Mouse (Mus musculus) adrenal gland, adult 18-20 months (tissue): ENCODE data around the gene Actg2. TPM values are rescaled to one million over a fixed set of nuclear protein-coding genes. Genes with fewer than 3 reads are reported as not detected.

Experiments
- DNase-seq, 2 experiments: peaks; one replicate each; pipeline ENCODE4 v3.0.0; 2021 to 2022; ENCODE audit warnings: low spot score in 2 of 2
- total RNA-seq, 2 experiments: library from RNA; stranded (reverse); gene quantifications; 1 replicate in 1 of 2; 2 replicates in 1 of 2; pipeline ENCODE4 v1.2.3; 2021

The Actg2 gene
- total RNA-seq, 2 experiments from 2014 or later, result 0.38 to 0.53 TPM

DNA sequence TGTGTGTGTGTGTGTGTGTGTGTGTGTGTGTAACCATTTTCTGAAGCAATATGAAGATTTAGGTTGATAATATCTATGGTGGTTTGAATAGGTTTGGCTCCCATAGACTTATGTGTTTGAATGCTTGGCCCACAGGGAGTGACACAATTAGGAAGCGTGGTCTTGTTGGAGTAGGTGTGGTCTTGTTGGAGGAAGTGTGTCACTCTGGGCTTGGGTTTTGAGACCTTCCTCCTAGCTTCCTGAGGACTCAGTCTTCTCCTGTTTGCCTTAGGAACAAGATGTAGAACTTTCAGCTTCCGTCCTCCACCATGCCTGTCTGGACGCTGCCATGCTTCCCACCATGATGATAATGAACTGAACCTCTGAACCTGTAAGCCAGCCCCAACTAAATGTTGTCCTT lies 17.4 kb downstream of the Actg2 start:
- no peak for DNase-seq

DNA sequence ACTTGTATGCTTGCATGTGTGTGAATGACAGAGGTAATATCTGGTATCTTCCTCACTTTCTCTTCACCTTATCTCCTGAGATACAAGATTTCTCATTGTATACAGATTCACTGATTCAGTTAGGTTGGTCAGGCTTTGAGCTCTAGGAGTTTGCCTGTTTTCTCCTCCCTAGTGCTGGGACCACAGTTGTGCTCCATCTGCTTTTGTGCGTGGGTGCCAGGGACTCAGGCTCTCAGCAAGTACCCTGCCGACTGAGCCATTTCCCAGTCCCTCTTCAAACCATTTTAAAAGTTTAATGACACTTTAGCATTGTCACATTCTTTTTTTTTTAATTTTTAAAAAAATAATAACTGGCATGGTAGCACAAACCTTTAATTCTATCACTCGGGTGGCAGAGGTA lies 20.9 kb downstream of the Actg2 start:
- no peak for DNase-seq

DNA sequence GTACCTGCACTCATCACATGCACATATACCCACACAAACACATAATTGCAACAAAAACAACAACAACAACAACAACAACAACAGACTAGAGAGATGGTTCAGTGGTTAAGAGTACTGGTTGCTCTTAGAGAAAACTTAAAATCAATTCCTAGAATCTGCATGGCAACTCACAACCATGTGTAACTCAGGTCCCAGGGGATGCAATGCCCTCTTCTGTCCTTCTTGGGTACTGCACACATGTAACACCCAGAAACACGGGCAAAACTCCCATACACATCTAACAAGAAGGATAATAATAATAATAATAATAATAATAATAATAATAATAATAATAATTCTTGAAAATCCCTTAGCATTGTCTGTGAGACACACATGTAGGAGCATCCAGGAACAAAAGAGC lies 23.6 kb downstream of the Actg2 start:
- DNase-seq, result peak; percentile 61 to 65

DNA sequence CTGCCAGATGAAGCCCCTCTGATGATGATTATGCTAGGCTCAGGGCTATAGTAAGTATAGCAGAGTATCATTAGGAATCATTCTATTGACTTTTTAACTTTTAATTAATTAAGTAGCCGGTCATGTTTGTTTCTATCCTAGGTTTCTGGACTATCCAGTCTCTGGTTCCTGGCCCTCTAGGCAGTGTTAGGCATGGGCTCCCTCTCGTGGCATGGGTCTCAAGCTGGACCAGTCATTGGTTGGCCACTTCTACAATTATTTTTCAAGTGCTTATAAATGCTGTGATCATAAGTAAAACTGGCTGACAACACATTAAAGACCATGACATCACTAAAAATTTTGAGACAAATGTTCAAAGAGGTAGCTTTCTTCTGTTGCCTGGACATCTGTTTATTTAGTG lies 25.9 kb downstream of the Actg2 start:
- no peak for DNase-seq

DNA sequence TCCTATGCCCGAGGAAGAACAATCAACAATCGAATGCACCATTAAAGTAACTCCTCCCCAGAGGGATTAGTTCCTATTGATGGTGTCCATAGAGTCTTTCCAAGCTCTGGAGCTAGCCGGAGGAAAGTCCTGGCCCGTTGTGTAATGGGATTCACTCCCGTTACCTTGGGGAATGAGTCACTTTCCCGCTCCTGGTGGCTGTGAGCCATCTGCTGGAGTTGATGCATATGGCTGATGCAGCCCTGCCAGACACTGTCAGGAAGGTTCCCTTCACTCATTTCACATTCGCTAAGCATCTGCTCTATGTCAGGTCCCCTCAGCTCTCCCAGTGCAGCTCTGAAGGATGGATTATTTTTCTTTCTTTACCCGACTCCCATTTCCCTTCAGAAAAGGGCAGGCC lies 26.6 kb downstream of the Actg2 start:
- DNase-seq, result peak in 1 of 2 experiments; percentile 50

DNA sequence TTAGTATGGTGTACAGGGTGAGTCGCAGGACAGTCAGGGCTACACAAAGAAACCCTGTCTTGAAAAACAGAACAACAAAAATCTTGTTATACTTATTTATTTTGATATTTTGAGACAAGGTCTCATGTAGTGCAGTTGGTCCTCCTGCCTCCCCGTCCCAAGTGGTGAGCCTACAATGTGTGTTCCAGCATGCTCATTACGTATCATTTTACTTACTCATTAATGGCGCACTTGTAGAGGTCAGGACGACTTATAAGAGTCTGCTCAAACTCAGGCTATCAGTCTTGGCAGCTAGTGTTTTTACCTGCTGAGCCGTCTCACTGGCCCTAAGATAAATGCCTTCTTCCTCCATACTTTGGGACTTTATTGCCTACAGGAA lies 28.9 kb downstream of the Actg2 start:
- DNase-seq, result no peak

DNA sequence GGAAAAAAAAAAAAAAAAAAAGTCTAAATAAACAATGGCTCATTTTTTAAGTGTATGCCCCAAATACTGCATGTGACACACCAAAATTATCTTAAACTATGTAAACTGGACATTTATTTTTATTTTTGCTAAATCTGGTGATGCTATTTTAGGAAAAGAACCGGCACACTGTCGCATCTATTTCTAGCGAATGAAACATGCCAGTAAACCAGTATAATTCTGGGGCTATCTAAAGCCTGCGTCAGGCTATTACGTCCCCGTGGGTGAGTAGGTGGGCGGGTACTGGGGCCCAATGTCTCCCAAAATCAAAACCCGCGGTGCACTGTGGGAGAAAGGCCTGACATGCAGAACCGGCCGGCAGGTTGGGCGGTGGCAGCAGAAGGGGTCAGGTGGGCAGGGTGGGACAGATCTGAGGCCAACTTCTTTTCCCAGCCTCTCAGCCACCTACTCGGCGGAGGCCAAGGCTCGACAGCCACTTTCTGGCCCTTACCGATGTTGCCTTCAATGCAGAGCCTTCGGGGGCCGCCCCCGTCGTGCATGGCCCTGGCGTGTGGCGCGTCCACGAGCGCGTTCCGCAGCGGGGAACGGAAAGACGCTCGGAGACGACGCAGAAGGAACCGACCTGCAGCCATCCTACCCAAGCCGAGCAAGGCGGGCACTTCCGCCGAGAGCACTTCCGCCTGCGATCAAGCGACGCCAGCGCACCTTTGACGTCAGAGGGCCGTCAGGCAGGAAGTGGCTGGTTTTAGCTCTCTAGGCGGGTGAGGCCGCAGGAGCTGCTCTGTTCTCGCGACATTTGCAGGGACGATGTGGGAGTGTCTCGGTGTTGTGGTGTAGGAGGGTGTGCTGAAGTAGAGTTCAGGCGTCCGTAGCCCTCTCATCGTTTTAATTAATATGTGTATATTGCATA lies 29.6 kb downstream of the Actg2 start, which contains the start of gene Dguok:
Dguok (minus strand) TSS at position 712 of the 910 bp plus-strand sequence.
- peak; percentile 88 to 92 for DNase-seq

DNA sequence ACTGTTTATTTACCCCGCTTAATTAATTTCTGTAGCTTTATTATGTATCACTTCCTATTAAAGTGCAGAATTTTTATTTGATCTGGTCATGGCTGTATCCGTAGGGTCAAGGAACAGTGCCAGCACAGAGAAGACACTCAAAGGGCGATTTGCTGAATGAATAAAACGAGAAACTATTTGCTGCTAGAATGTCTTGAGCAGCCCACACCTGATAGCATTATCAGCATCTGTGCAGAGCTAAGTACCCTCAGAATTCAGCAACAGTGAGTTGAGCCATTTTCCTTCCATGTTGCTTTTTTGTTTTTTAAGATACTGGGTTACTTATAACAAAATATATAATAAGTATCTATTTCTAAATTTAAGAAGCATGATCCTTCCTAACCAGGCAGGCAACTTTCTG lies 30.5 kb downstream of the Actg2 start:
- no peak for DNase-seq

DNA sequence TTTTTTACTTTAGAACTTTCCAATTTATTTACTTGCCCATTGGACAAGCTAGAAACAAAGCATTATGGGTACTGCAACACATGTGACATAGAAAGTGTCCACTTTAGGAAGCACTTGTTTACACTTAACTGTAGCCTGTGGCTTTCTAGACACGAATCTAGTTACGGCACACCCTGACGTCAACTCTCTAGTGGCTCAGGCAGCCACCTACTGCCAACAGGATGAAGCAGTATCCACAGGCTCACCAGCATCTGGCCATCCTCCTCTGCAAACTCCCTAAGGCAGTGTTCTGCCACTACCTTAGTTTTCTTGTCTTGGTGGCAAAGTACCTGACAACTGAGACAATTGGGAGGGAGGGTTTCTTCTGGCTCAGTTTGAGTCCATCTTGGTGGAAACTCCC lies 32.7 kb downstream of the Actg2 start:
- DNase-seq, result no peak

DNA sequence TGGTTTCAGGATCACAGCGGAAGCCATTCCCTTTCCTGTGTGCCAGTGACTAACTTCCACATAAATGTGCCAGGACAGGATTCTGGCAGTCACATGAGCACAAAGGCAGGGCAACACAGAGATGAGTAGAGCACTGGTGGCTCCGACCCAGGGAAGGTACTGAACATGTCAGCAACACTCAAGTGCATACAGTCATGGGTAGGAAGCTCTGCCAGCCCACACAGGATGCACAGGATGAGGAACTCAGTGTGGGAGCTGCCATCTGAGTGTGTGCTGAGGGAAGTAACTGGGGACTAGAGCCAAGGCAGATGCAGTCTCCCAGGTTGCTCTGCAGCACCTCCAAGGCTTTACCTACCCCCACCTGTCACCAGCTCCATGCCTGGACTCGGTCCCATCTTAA lies 33.4 kb downstream of the Actg2 start:
- DNase-seq, result no peak

DNA sequence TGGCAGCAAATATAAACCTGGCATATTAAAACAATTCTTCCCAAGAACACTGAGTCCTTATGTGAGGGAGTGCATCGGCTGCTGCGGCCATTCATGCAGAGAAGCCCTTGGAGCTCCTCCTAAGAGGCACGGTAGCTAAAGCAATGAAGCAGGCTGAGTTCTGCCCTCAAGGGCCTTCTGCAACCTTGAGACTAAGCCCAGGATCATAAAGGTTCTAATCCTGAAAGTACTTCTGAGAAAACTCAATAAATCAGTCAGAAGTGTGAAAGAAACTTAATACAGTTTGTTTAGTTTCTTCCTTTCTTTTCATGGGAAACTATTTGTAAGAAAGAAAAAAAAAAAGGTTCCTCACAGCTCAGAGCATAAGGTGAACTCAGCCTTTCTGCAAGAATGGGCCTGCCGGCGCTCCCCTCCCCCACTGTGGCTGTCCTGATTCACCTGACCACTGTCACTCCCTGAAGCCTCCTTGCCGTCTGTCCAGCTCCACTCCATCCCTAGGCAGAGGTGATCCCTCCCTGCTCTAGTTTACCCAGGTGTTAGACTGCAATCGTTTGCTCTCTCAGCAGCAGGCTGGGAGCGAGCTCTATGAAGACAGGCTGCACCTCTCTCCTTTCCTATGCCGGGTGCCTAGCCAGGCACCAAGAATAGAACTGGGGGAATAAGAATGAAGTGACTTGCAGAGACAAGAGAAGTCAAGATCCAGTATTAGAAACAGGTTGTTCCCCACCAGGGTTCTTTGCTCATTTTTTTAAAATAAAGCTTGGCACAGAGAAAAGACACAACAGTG lies 34.3 kb downstream of the Actg2 start:
- no peak for DNase-seq

DNA sequence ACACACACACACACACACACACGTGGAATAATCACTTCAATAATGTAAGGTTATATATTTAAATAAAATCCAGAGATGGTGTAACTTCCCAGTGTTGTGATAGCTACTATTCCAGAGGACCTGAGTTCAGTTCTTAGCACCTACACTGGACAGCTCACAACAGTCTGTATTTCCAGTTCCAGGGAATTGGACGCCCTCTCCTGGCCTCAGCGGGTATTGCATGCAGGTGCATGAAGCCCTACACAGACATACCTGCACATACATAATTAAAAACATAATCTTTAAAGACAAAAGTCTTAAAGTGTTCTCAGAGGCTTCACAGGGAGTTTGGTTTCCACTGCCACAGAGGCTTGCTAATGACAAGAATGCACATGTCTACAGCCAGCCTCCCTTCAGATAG lies 35.6 kb downstream of the Actg2 start:
- no peak for DNase-seq

DNA sequence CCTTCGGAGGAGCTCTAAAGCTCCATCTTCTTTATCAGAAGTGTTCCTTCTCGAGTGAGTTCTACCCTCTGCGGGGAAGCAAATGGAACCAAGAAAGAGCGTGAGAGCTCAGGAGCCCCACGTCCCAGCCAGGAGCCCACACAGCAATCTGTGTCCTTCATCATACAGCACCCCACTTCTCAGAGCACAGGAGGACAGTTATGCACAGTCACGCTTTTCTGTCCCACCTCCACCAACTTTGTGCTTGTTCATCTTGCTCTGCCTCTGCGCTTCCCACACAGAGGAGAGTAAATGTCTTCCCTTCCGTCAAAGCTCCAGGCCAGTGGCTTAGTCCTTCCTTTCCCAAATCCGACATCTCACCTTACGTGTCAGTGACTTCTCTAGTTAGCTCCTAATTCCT lies 37.0 kb downstream of the Actg2 start:
- DNase-seq, result no peak

DNA sequence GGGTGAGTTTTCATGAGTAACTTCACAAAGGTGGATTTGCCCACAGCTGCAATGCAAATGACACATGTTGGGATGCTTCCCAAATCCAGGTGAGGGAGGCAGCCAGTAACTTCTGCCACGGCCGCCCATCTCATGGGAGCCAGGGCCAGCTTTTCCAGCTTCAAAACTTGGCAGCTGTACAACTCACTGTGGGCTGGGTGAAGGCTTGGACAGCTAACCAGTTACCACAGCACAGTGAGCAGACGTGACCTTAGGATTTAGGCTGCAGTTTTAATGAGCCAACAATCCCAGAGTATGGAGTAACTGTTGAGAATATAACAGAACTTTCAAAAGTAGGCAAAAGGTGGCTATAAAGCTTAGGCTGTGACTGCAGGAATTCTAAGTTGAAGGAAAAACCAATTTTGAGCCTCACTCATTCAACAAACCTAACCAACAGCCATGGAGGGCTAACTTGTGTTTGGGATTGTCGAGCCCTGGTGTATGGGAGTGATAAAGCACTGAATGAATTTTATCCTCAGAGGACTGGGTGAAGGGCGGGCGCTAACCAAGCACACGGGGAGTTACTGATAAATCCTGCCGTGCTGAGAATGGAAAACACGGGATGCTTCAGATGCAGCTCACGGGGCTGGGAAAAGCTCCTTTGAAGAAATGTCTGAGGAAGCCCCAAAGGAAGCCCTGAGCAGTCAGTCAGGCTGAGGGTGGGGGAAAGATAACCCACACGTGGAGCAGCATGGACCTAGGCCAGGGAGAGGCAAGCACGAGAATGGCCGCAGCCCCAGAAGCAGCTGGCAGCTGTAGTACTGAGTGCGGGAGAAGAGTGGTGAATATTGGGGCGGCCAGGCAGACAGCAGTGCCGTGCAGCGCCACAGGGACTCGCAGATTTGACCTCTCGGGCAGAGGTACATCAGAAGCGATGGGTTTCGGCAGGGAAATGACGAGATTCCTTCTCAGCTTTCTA lies 39.0 kb downstream of the Actg2 start:
- peak in 1 of 2 experiments; percentile 29 for DNase-seq

DNA sequence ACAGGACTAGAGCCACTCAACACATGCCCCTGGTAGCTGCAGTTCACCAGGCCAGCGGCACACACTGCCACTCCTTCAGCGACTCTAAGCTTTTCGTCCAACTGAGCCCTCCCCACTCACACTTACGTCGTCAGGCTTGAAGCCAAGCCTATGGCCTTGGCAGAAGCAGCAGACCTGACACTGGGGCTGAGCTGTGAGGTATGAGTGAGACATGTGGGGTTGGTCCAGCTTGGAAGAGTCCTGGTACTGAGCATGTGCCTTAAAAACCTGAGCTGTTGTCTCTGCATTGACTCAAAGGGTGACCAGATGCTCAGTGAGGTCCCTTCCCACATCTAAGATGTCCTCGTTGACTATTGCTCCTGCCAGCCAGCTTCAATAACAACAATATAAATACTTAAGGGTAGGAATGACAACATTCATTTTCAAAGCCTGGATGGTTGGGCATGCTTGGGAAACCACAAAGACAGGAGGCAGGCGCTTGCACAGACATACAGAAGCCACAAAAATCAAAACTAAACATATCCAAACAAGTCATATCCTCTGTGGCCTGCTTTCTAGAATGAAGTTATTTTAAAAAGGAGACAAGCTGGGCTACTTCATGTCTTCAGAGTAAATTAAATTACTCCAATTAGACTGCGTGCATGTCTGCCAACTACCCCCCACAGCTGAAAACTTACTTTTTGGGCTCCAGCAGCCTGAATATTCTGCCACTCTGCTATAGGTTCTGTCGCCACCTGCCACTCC lies 39.9 kb downstream of the Actg2 start:
- DNase-seq, result peak; percentile 52 to 71

DNA sequence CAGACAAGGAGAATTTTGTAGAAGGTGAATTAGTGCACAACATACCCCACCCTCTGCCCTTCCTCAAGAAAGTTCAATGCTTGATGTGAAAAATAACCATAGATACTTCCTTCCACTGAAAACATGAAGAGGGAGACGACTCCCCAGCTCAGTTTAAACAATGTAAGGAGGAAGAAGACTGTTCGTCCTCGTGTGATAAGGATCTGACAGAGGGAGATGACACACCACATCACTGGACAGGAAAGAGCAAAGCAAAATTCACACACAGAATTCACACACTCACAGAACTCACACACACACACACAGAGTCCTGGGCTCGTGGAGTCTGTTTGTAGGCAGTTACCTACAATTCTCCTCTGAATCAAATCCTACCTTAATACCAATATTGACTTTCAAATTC lies 45.4 kb downstream of the Actg2 start:
- DNase-seq, result no peak

DNA sequence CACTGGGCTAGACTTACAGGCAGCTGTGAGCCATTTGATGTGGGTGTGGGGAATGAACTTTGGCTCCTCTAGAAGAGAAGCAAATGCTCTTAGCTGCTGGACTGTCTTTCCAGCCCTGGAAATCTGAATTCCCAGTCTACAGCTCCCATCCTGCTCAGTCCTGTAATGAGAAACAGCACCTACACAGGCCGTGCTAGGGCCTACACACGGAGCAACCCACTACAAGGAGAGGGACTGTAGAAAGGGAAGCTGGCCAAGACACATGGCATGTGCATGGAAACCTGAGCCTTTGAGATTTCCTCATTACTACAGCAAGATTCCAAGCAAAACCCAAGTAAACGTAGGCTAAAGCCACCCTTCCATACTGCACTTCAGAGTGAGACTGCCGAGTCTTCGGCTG lies 47.9 kb downstream of the Actg2 start:
- DNase-seq, result no peak

DNA sequence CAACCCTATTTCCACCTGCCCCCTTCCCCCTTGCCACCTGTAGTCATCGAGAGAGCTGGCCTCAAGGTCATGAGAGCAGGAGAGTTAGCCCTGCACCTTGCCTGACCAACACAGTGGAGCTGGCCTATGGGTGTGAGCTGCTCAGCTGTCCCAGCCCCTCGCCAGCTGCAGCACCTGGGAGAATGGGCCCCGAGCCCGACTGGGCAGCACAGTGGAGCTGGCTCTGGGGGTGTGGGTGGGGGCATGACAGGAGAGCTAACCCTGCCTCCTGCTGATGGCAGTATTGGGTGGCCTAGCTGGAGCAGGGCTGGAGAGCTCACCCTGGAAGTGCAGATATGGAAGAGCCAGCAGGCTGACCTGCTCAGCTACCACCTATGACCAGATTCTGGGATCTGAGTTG lies 48.8 kb downstream of the Actg2 start:
- no peak for DNase-seq

DNA sequence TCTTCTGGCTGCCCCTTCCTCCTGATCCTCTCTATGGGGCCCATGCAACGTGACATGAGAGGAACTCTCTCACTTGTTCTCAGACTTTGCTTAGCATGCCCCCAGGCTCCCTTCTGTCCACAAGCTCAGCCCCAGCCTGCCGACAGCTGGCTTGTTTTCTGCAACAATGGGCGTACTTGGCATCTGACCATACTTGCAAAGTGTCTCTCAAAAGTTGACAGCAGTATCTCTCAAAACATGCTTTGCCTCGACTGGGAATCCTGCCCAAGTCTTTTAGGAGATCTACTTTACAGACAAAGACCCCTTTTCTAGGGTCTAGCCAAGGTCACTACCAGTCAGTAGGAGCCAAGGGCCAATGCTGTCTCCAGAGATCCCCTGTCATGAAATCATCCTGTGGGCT lies 50.2 kb downstream of the Actg2 start:
- no peak for DNase-seq

DNA sequence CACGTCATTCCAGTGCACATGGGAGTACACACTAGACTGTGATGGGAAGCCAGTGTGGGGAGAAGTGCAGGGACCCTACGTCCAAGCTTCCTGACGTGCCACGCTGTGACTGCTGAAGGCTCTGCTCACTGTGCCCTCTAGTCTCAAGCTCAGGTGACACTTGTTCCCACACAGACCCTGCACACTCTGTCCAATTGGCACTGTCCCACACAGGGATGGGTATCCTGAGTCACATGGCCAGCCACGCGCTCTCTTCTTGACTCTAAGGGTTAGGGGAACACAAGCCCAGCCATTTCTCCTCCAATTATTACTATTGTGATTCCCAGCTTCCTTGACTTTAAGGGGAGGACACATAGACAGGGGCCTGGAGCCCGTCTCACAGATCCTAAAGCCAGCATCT lies 52.3 kb downstream of the Actg2 start:
- no peak for DNase-seq
